Mouse (Mus musculus) C2C12 (cell line): ENCODE data around the gene Supt5. TPM values are rescaled to one million over a fixed set of nuclear protein-coding genes. Genes with fewer than 3 reads are reported as not detected.

ENCODE experiments used
- H3K27me3 ChIP-seq: one replicate; pipeline ENCODE4 v1.6.1; 2011; ENCODE audit not compliant: control insufficient read depth, insufficient read depth, insufficient read length
- H3K36me3 ChIP-seq: one replicate; pipeline ENCODE4 v1.6.1; 2011; ENCODE audit not compliant: control insufficient read depth, insufficient read depth
- H3K4me3 ChIP-seq: one replicate; pipeline ENCODE4 v1.5.1; 2011; ENCODE audit warnings: mild to moderate bottlenecking, control low read depth; ENCODE audit not compliant: poor library complexity, insufficient read depth, severe bottlenecking
- H3K79me2 ChIP-seq: one replicate; pipeline ENCODE4 v1.6.1; 2011; ENCODE audit not compliant: control insufficient read depth, insufficient read depth
- H3K79me3 ChIP-seq: one replicate; pipeline ENCODE4 v1.6.1; 2011; ENCODE audit warnings: low read depth, control low read depth
- H3ac ChIP-seq: one replicate; pipeline ENCODE3; 2011; ENCODE audit warnings: low read depth; ENCODE audit not compliant: control insufficient read depth, insufficient read length
- CEBPB ChIP-seq: IDR thresholded peaks from one replicate; pipeline ENCODE4 v1.6.1; 2011; ENCODE audit warnings: low read depth, mild to moderate bottlenecking, control low read depth, moderate library complexity
- CTCF ChIP-seq: IDR thresholded peaks from one replicate; pipeline ENCODE4 v1.5.1; 2011; ENCODE audit not compliant: control insufficient read depth, insufficient read depth, insufficient read length
- FOSL1 ChIP-seq: IDR thresholded peaks from one replicate; pipeline ENCODE4 v1.8.0; 2011; ENCODE audit warnings: mild to moderate bottlenecking, low read length; ENCODE audit not compliant: poor library complexity, insufficient read depth, severe bottlenecking
- MAX ChIP-seq: IDR thresholded peaks from one replicate; pipeline ENCODE4 v1.6.1; 2011; ENCODE audit warnings: mild to moderate bottlenecking, control low read depth
- MYOD1 ChIP-seq: IDR thresholded peaks from one replicate; pipeline ENCODE4 v1.6.1; 2011; ENCODE audit warnings: low read depth; ENCODE audit not compliant: control insufficient read depth, insufficient read length
- MYOG ChIP-seq: IDR thresholded peaks from one replicate; pipeline ENCODE4 v1.6.1; 2011; ENCODE audit not compliant: control insufficient read depth, insufficient read length; ENCODE audit errors: extremely low read depth
- USF1 ChIP-seq: IDR thresholded peaks from one replicate; pipeline ENCODE4 v1.6.1; 2011; ENCODE audit warnings: low read depth, mild to moderate bottlenecking, control low read depth, moderate library complexity
- polyA plus RNA-seq: library from polyadenylated mRNA; unstranded; fragments of >200 nt; fragmentation: generic; extraction: Trizol; gene quantifications from one replicate; pipeline ENCODE4 v1.2.1, GENCODE M21; 2012; ENCODE audit warnings: missing spikeins

Gene Supt5
- polyA plus RNA-seq, 1 experiment: 82.4 TPM

DNA sequence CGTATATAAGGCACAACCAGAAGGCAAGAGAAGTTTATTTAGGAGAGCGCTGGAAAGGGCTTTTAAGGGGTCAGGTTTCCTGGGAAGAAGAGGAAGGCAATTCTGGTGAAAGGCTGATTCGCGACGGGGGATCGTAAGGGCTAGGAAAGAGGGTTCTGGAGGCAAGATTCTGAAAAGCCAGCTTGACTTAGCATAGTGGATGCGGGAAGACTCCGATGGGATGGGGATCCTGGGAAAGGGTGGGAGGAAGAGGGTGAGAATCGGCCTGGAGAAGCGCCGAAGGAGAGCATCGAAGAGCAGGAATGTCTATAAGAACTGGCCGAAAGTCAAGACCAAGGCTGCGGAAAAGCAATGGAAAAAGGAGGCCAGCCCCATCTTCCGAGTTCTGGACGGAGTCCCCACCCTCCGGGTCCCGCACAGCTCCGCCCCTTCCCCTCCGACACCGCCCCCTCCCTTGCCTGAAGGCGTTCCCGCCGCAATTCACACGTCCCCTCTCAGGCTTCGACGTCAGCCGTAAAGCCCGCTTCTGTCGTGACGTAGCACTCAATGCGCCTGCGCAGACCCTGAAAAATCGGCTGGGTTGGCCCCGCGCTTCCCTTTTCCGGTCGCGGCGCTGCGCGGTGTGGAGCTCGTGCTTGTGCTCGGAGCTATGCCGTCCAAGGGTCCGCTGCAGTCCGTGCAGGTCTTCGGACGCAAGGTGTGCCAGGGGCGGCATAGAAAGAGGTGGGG lies 11.8 kb upstream of the Supt5 start, which contains the start of gene Rps16:
Rps16 (plus strand) TSS at position 498 of the 729 bp plus-strand sequence.
- H3ac ChIP-seq: peak within 1 kb of the TSS; percentile 75
- H3K4me3 ChIP-seq: peak within 1 kb of the TSS; percentile 87
- peaks cover 33% of the 10 kb centered on the region for H3K79me2 ChIP-seq
- peaks cover 22% of the 10 kb centered on the region for H3K79me3 ChIP-seq
- H3K27me3 ChIP-seq: no peaks in the 10 kb centered on the region
- TF ChIP-seq CEBPB (no peak), MAX (peak; percentile 18)
- H3K36me3 ChIP-seq: peaks cover 38% of the 10 kb centered on the region

- Histone ChIP-seq H3K4me3 (no peak overlapping the region), H3K79me3 (peaks cover 22% of the 10 kb centered on the region), H3K27me3 (no peaks in the 10 kb centered on the region), H3K79me2 (peaks cover 30% of the 10 kb centered on the region), H3ac (no peak overlapping the region), H3K36me3 (peaks cover 26% of the 10 kb centered on the region)
- TF ChIP-seq MYOG: no peak
- TF ChIP-seq CEBPB: no peak
- no peak for TF ChIP-seq USF1
- TF ChIP-seq FOSL1: no peak
- TF ChIP-seq MAX: no peak
- no peak for TF ChIP-seq CTCF
- no peak for TF ChIP-seq MYOD1
Observed at GRCm38 (mm10) chr7:28348601-28349000, 10.1 kb upstream of the Supt5 start.

GRCm38 (mm10) chr7:28347746-28348145 lies 9.2 kb upstream of the Supt5 start:
- Histone ChIP-seq H3K4me3 (no peak overlapping the region), H3K36me3 (peaks cover 17% of the 10 kb centered on the region), H3K79me2 (peaks cover 22% of the 10 kb centered on the region), H3K79me3 (peaks cover 19% of the 10 kb centered on the region), H3ac (no peak overlapping the region), H3K27me3 (no peaks in the 10 kb centered on the region)
- TF ChIP-seq MAX: no peak
- TF ChIP-seq USF1: no peak
- peak; percentile 3 for TF ChIP-seq CEBPB
- no peak for TF ChIP-seq MYOD1
- TF ChIP-seq CTCF: no peak

GRCm38 (mm10) chr7:28344637-28345036 lies 6.1 kb upstream of the Supt5 start:
- Histone ChIP-seq H3K79me3 (no peaks in the 10 kb centered on the region), H3K4me3 (no peak overlapping the region), H3K79me2 (no peaks in the 10 kb centered on the region), H3ac (no peak overlapping the region), H3K27me3 (no peaks in the 10 kb centered on the region), H3K36me3 (no peaks in the 10 kb centered on the region)
- TF ChIP-seq CTCF: peak; percentile 13
- no peak for TF ChIP-seq MYOG
- TF ChIP-seq MAX: no peak
- TF ChIP-seq FOSL1: no peak

DNA sequence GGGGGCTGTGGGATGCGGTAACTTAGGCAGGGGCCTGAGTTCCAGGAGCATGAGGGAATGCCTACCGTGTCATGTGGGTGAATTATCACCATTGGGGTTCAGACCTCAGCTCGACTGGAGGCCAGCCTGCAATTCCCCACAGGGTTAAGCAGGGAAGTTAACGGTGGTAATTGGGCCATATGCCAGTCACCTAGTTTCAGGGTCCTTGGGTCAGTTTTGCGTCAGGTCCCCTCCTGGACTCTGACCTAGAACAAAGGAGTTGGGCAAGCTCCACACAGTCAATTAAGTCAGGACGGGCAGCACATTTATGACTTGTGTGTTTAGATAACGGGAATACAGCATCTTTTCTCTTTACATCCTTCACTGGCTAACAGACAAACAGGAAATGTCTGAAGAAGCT lies 2.8 kb upstream of the Supt5 start:
- H3K79me3 ChIP-seq: peaks cover 19% of the 10 kb centered on the region
- H3K79me2 ChIP-seq: peaks cover 22% of the 10 kb centered on the region
- TF ChIP-seq MYOD1 (no peak), MYOG (no peak), CEBPB (no peak), MAX (no peak), FOSL1 (no peak), CTCF (no peak), USF1 (no peak)
- H3K4me3 ChIP-seq: no peak overlapping the region
- no peaks in the 10 kb centered on the region for H3K36me3 ChIP-seq
- H3ac ChIP-seq: no peak overlapping the region
- H3K27me3 ChIP-seq: no peaks in the 10 kb centered on the region

GRCm38 (mm10) chr7:28339213-28339917 lies 819 bp upstream of the Supt5 start:
- TF ChIP-seq CTCF: no peak
- TF ChIP-seq USF1: no peak
- no peak for TF ChIP-seq CEBPB
- no peak for TF ChIP-seq FOSL1
- TF ChIP-seq MAX: no peak
- TF ChIP-seq MYOD1: no peak
- TF ChIP-seq MYOG: no peak
- peaks cover 43% of the 10 kb centered on the region for H3K79me2 ChIP-seq
- H3K4me3 ChIP-seq: peak overlapping the region; percentile 92
- H3K36me3 ChIP-seq: peaks cover 15% of the 10 kb centered on the region
- H3K27me3 ChIP-seq: no peaks in the 10 kb centered on the region
- H3ac ChIP-seq: no peak overlapping the region
- H3K79me3 ChIP-seq: peaks cover 38% of the 10 kb centered on the region
